Mouse (Mus musculus) myocyte (in vitro differentiated cells): ENCODE measurements around the gene Mcat. TPM values are rescaled to one million over a fixed set of nuclear protein-coding genes. Genes with fewer than 3 reads are reported as not detected.
A peak's percentile ranks its signal among the peaks of the same experiment; 100 is the strongest.

Source experiments
- H3K27me3 ChIP-seq: one replicate; pipeline ENCODE4 v1.6.1; 2011; ENCODE audit not compliant: control insufficient read depth, insufficient read depth, insufficient read length
- H3K36me3 ChIP-seq: one replicate; pipeline ENCODE4 v1.6.1; 2011; ENCODE audit not compliant: control insufficient read depth, insufficient read depth
- H3K4me2 ChIP-seq: one replicate; pipeline ENCODE4 v1.6.1; 2011; ENCODE audit warnings: low read depth, control low read depth
- H3K4me3 ChIP-seq: one replicate; pipeline ENCODE4 v1.5.1; 2011; ENCODE audit warnings: mild to moderate bottlenecking, control low read depth, moderate library complexity
- H3K79me2 ChIP-seq: one replicate; pipeline ENCODE4 v1.6.1; 2011; ENCODE audit not compliant: control insufficient read depth, insufficient read depth
- H3ac ChIP-seq: one replicate; pipeline ENCODE4 v1.6.1; 2011; ENCODE audit not compliant: control insufficient read depth, insufficient read length
- CEBPB ChIP-seq: IDR thresholded peaks from 2 replicates; pipeline ENCODE4 v1.6.1; 2011; ENCODE audit warnings: mild to moderate bottlenecking, moderate library complexity; ENCODE audit not compliant: poor library complexity, insufficient read depth, severe bottlenecking
- E2F4 ChIP-seq: IDR thresholded peaks from one replicate; pipeline ENCODE4 v1.6.1; 2011; ENCODE audit warnings: mild to moderate bottlenecking, control low read depth, moderate library complexity; ENCODE audit not compliant: insufficient read depth
- MAX ChIP-seq: IDR thresholded peaks from one replicate; pipeline ENCODE4 v1.6.1; 2011; ENCODE audit warnings: low read depth, mild to moderate bottlenecking, control low read depth
- MYOD1 ChIP-seq, 3 experiments: IDR thresholded peaks; one replicate each; pipeline ENCODE4 v1.6.1; 2011; ENCODE audit warnings: control low read depth in 2 of 3, low read depth in 2 of 3, mild to moderate bottlenecking in 2 of 3, moderate library complexity in 1 of 3; ENCODE audit not compliant: insufficient read length in 2 of 3, control insufficient read depth in 1 of 3
- MYOG ChIP-seq, 3 experiments: IDR thresholded peaks; one replicate each; pipeline ENCODE4 v1.6.1; 2011; ENCODE audit warnings: control low read depth in 2 of 3, low read depth in 2 of 3, mild to moderate bottlenecking in 2 of 3; ENCODE audit not compliant: insufficient read length in 2 of 3, control insufficient read depth in 1 of 3, insufficient read depth in 1 of 3
- POLR2A ChIP-seq: IDR thresholded peaks from one replicate; pipeline ENCODE4 v1.6.1; 2011; ENCODE audit warnings: low read depth, mild to moderate bottlenecking, control low read depth, moderate library complexity; ENCODE audit not compliant: insufficient read length
- POLR2AphosphoS2 ChIP-seq: IDR thresholded peaks from one replicate; pipeline ENCODE4 v1.6.1; 2011; ENCODE audit warnings: low read depth, control low read depth; ENCODE audit not compliant: insufficient read length
- REST ChIP-seq: IDR thresholded peaks from one replicate; pipeline ENCODE4 v1.6.1; 2011; ENCODE audit warnings: mild to moderate bottlenecking, control low read depth, moderate library complexity; ENCODE audit not compliant: insufficient read depth, insufficient read length
- SRF ChIP-seq: IDR thresholded peaks from one replicate; pipeline ENCODE4 v1.6.1; 2011; ENCODE audit warnings: low read depth; ENCODE audit not compliant: control insufficient read depth, insufficient read length
- TCF12 ChIP-seq: IDR thresholded peaks from one replicate; pipeline ENCODE4 v1.6.1; 2011; ENCODE audit warnings: mild to moderate bottlenecking, control low read depth; ENCODE audit not compliant: poor library complexity, insufficient read depth, severe bottlenecking
- TCF3 ChIP-seq: IDR thresholded peaks from one replicate; pipeline ENCODE4 v1.6.1; 2011; ENCODE audit warnings: low read depth, control low read depth; ENCODE audit not compliant: insufficient read length
- USF1 ChIP-seq: IDR thresholded peaks from one replicate; pipeline ENCODE4 v1.6.1; 2011; ENCODE audit warnings: low read depth, mild to moderate bottlenecking, control low read depth, moderate library complexity
- polyA plus RNA-seq: library from polyadenylated mRNA; unstranded; fragments of >200 nt; fragmentation: generic; extraction: Trizol; gene quantifications from one replicate; pipeline ENCODE4 v1.2.1, GENCODE M21; 2012; ENCODE audit warnings: missing spikeins

The Mcat gene
- polyA plus RNA-seq, 1 experiment: 55.9 TPM

- Histone ChIP-seq H3K4me2 (peak within 1 kb of the TSS; percentile 99), H3K36me3 (no peaks in the 10 kb centered on the region), H3ac (no peak within 1 kb of the TSS), H3K4me3 (peak within 1 kb of the TSS; percentile 23), H3K79me2 (no peaks in the 10 kb centered on the region), H3K27me3 (peaks cover 26% of the 10 kb centered on the region)
- TF ChIP-seq POLR2A (no peak), TCF3 (no peak), REST (no peak), E2F4 (no peak), TCF12 (no peak), MAX (no peak), POLR2AphosphoS2 (no peak), SRF (no peak), MYOD1 (IDR thresholded peaks at IDR 0.05; ENCODE audit: control insufficient read depth in 1 of 3, insufficient read length in 2 of 3, low read depth in 2 of 3) (no peak), MYOG (IDR thresholded peaks at IDR 0.05; ENCODE audit: control insufficient read depth in 1 of 3, insufficient read depth in 1 of 3, insufficient read length in 2 of 3, low read depth in 2 of 3) (no peak), CEBPB (no peak), USF1 (no peak)
These were observed 37.0 kb downstream of the Mcat start, which contains the start of gene Bik for GRCm38 (mm10) chr15:83526424-83527091. Gene Bik (plus strand): TSS chr15:83526862.

- H3ac ChIP-seq: no peak overlapping the region
- TF ChIP-seq POLR2AphosphoS2: no peak
- TF ChIP-seq CEBPB: no peak
- TF ChIP-seq REST: no peak
- TF ChIP-seq MAX: no peak
- no peak for TF ChIP-seq USF1
- TF ChIP-seq MYOG (IDR thresholded peaks at IDR 0.05; ENCODE audit: control insufficient read depth in 1 of 3, insufficient read depth in 1 of 3, insufficient read length in 2 of 3, low read depth in 2 of 3): no peak
- TF ChIP-seq MYOD1 (IDR thresholded peaks at IDR 0.05; ENCODE audit: control insufficient read depth in 1 of 3, insufficient read length in 2 of 3, low read depth in 2 of 3): no peak
- no peak for TF ChIP-seq SRF
- no peak for TF ChIP-seq TCF12
- H3K27me3 ChIP-seq: peaks cover 19% of the 10 kb centered on the region
- H3K36me3 ChIP-seq: no peaks in the 10 kb centered on the region
- no peak overlapping the region for H3K4me3 ChIP-seq
- H3K4me2 ChIP-seq: no peak overlapping the region
- no peaks in the 10 kb centered on the region for H3K79me2 ChIP-seq
These were observed 39.3 kb downstream of the Mcat start for GRCm38 (mm10) chr15:83524333-83524729.

- H3K4me2 ChIP-seq: no peak overlapping the region
- TF ChIP-seq USF1 (no peak), MAX (no peak), SRF (no peak)
- peaks cover 19% of the 10 kb centered on the region for H3K27me3 ChIP-seq
- H3K36me3 ChIP-seq: no peaks in the 10 kb centered on the region
- H3ac ChIP-seq: no peak overlapping the region
- H3K79me2 ChIP-seq: no peaks in the 10 kb centered on the region
- H3K4me3 ChIP-seq: no peak overlapping the region
These were observed 39.8 kb downstream of the Mcat start for GRCm38 (mm10) chr15:83523638-83524332.

GRCm38 (mm10) chr15:83523196-83523595 is 40.4 kb downstream of the Mcat start:
- TF ChIP-seq TCF12: no peak
- no peak for TF ChIP-seq REST
- no peak for TF ChIP-seq USF1
- TF ChIP-seq POLR2A: no peak
- no peak for TF ChIP-seq E2F4
- TF ChIP-seq SRF: no peak
- TF ChIP-seq MYOG (IDR thresholded peaks at IDR 0.05; ENCODE audit: control insufficient read depth in 1 of 3, insufficient read depth in 1 of 3, insufficient read length in 2 of 3, low read depth in 2 of 3): no peak
- no peak for TF ChIP-seq MYOD1 (IDR thresholded peaks at IDR 0.05; ENCODE audit: control insufficient read depth in 1 of 3, insufficient read length in 2 of 3, low read depth in 2 of 3)
- TF ChIP-seq MAX: no peak
- no peak for TF ChIP-seq POLR2AphosphoS2
- no peak for TF ChIP-seq TCF3
- TF ChIP-seq CEBPB: no peak
- Histone ChIP-seq H3ac (no peak overlapping the region), H3K4me2 (no peak overlapping the region), H3K36me3 (no peaks in the 10 kb centered on the region), H3K79me2 (no peaks in the 10 kb centered on the region), H3K4me3 (no peak overlapping the region), H3K27me3 (peaks cover 19% of the 10 kb centered on the region)
